Mouse (Mus musculus) spleen, adult 18-20 months (tissue): ENCODE measurements at regions not wholly inside any gene's neighbourhood (a gene's known extent, or its start where the extent isn't known, plus 50 kb on each side); places are given as distances from the start of the nearest gene placed in this dataset.

Experiments
- DNase-seq, 2 experiments: peaks; one replicate each; pipeline ENCODE4 v3.0.0; 2022; ENCODE audit warnings: mixed read lengths in 2 of 2

DNA sequence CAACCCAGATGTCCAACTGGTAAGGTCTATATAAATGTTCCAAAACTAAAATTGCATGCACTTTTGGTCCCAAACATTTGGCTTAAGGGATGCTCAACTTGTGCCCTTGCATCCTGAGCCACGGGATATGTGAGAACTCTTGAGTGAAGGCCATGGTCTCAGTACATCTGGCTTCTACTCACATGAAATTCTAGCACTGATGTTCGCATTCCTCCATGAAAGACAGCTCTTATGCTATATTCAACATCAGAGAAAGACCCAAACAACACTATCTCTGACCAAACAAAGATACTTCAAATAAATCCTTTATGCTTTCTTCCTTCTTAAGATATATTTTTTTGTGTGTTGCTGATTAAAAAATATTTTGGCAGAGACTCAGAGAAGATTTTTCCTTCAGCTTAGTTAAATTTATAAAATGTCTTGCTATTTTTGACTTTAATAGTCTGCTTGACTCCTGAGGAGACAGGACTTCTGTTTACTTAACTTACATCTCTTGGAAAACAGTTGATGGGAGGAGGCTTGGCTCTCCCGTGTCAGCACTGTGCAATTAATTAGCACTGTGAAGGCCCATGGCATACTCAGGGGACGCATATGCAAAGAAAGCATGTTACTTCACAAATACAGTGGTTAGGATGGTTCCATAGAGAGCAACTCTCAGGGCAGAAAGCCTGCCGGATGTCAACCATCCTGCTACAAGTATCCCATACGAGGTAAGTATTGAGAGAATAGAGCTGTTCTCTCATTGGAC is 230.9 kb downstream of the Gm19410 start:
- no peak for DNase-seq

DNA sequence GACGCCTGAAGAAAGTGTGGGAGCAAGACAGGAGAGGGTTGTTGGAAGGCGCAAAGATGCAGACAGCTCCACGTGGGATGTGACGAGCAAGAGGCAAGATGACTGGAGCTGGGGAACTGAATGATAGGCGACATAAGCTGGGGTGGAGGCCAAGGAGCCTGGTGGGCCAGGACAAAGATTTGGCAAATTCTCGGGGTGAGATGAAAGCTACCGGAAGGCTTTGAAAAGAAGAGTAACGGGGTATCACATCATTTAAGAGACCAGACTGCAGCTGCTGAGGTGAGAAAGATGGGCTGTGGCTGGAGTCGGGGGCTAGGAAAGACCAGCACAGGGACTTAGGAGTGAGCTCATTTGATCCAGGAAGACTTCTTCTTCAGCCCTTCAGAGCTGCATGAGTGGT is 234.0 kb downstream of the Gm19410 start:
- no peak for DNase-seq

DNA sequence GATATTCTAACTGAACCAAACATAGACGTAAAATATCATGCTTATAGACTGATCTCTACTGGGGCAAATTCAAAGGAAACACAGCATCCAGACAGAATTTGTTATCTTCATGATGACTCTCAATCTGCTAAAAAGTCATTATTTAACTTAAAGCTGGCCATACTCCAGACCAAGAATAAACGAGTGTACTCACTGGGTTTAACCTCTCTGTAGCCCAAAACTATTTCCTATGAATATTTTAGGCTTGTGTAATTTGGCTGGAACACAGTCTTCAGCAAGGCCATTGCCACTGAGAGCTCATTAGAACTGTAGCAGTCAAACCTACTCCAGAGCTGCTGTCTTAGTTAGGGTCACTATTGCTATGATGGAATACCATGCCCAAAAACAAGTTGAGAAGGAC is 238.8 kb downstream of the Gm19410 start:
- DNase-seq = no peak

DNA sequence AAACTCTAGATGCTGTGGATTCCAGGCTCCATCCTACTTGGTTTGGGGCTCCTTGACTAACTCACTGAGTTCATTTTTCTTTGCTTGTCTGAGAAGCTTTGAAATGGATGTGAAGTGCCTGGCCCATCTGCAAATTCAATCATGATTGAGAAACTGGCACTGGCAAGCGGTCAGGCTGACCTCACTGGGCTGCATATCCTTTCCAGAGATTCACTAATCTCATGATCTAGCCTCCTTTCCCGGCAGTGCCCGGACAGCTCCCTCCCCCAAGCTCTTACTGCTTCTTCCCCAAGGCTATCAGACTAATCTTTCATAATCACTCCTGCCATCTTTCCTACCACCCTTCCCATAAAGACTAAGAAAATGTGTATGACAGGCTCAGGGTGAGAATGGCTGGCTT is 239.9 kb downstream of the Gm19410 start:
- DNase-seq = no peak

DNA sequence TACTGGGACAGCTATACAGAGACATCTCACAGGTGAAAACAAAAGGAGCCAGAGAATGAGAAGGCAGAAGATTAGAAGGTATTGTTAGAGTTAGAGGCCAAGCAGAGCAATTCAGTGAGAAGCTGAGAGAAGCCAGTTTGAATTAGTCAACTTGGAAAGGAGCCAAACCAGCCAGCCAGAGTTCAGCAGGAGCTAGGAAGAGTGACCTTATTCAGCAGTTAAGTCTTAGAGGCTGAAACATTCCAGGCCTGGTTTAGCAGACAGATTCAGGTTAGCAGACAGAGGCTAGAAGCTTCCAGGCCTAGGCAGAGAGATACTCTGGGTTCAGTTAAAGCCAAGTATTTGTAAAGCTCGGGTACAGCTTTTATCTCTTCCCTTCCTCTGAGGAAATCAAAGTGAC is 242.1 kb downstream of the Gm19410 start:
- no peak for DNase-seq

DNA sequence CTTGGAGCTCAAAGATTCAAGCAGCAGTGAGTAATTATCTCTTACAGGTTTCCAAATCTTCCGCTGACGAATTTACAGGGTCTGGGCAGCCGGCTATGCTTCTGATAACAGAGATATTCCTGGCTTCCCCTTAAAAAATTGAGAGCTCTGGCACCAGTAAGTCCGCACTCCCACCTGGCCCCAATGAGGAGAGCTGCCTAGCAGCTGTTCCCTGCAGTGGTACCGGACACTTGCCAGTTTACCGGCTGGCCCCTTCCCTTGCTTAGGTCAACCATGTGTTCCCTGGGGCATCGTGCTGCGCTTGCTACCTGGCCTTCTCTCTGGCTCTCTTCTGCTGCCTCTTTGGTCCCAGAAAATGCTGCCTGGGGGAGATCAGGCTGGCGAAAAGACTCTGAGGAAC is 244.0 kb downstream of the Gm19410 start:
- no peak for DNase-seq

DNA sequence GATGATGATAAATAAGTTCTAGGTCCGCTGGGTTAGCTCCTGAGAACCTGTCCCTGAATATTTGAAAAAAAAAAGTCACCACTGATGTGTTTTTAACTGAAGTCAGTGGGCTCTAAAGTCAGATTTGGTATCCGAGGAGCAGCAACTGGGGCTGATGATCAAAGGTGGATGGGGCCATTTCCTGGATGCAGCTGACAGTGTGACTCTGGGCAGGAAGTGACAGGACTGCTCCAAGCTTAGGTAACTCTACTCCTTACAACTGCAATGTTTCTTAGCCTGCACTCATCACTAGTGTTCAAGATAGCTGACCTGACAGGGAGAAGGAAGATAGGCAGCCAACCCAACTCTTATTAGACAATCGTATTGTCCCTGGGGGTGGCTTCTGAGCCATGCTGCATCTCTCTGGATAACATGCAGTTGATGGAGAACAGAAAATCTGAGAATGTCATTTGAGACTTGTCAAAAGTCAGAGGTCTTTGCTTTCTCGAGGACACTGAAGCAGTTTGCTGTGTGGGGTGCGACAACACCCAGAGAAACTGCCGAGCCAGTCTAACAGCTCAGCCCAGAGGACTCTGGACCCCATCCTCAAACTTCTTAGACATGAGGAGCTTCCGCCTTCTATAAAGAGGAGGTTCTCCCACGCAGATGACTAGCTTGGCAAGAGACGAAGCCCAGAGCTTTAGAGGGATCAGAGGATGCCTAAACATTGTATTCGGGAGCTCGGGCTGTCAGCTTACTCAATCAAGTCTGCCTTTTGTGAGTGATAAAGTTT is 245.0 kb downstream of the Gm19410 start:
- no peak for DNase-seq

DNA sequence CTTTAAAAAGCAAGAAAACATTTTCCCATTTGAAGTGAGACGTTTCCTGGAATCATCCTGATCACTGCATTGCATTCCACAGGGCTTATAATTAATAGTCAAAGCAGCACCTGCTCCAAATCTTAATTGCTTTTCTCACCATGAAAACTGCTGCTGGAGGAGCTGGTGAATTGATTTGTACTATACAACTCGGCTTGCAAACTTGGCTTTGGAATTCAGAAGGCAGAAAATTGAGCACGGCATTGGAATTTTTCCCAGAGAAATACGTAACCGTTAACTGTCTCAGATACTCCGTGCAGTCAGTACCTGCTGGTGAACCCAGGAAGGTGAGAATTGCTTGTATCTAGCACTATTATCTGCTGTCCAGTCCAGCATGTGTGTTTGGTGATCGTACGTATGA is 249.3 kb downstream of the Gm19410 start:
- DNase-seq = no peak

DNA sequence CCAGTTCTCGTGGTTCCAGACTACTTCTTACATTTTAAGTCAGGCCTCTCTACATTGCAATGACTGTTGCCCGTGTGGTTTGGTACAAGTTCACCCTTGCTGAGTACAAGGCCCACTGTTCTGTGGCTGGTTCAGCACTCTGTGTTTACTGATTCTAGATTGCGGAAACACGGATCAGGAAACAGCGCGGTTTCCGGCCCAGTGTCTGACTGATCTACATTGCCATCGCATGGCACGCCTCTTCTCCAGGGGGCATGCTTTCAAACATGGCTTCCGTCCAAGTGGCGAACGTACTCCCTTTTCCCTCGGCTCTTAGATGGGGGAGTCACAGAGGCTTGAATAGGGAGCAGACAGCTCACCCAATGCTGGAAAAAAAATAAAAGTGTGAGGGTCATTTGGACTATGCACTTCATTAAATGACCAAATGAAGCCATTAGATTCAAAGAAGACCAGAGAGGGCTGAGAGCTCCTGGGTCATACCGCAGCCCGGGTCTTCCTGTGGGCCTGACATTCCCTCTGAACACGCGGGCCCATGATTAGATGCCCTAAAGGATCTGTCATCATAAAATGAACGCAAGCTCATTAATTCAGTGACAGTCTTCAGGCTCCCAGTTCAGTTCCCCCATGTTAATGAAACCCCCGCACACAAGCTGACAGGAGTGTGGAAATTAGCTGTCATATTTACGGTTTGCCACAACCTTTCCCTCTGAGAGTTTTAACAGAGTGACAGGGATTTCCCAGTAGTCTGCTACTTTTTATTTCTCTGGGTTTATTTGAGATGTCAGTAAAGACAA is 250.9 kb downstream of the Gm19410 start:
- peak in 1 of 2 experiments; percentile 8 for DNase-seq

DNA sequence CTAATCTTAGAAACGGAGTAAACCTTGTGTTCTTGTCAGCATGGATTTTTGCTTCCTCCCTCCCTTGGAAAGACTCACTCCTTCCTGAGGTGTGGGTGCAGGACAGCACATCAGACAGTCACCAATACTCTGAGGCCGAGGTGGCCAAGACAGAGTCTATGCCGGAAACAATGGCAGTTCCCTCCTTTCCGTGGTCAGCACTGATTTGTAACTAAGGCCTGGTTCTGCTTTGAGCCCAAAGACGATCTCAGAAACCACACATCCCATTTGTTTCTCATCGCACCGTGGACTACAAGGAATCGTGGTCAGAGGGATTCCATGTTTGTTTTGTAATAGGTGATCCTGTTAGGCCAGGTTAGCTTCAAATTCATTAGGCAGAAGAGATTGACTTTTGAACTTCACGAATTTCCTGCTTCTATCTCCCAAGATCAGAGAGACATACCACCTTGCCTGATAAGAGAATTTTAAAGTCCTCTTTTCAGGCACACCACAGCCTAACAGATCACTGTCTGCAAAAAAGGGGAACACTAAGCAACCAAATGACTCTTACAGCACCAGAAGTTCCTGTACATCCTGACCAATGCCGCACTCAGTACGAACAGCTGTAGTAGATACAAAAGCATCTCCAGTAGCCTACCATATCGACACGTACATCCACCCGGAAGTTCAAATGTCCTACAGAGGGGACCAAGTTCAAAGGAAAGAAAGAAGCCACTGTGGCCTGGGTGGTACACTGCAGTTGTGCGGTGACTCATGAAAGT is 253.6 kb downstream of the Gm19410 start:
- no peak for DNase-seq

DNA sequence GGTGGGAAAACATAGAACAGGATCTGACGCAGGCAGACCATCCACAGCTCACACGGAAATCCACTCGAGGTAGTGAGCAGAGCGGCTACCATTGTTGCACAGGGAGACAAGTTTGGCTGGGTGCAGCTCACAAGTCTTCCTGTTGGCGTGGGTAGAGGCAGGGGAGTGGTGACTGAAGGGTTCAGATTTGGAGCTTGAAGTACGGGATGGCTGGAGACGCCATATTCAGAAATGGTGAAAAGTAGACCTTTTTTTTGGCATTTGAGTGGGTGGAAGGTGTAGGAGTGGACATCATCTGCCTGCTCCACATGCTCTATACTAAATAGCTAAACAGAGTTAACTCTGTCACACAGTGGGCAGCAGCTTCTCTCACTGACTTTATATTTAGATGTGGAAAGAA is 254.3 kb downstream of the Gm19410 start:
- no peak for DNase-seq

DNA sequence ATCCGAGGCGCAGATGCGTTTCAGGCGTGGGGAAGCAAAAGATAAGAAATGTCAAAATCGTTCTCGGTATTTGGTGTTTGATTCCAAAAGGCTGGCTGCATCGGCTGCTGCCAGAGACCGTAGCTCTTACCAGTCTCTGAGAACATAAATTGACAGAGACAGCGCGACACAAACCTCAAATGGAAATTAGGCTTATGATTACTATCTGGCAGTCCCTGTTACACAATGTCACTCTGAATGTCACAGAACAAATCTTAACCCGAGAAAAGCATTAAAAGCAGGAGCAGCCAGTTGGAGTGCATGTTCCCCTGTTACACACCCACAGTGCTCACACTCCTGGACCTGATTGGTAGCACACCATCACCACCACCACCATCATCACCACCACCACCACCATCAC is 262.0 kb downstream of the Gm19410 start:
- no peak for DNase-seq

DNA sequence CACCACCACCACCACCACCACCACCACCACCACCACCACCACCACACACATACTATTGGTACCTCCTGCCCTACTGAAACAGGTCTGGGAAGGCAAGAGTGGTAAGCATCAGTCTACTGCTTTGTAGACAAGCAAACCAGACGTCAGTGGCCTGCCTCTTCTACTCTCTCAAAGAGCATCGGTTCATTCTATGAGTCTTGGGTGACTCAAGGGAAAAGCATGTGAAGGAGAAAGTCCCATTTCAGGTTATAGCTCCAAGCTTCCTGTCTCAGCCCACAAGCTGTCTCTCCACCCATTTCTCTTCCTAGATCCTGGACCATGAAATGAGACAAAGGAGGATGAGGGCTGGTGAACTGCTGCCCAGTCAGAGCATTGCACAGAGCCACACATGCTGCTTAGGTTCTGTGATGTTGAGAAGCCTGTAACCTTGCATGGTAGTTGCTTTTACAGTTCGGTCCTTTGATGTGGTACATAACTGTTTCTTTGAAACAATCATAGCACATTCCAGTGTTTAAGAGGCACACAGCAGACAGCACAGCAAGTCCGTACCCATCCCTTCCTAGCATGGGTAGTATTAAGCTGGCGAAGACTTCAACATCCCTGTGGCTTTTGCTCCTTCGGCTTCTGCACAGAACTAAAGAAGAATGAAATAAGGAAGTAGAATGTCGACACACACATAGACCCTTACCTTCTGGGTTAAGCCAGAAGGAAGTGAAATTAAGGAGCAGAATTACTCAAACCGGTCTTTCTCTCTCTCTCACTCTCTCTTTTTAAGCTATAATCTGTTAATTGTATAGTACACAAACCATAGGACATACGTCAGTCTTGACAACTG is 262.7 kb downstream of the Gm19410 start:
- DNase-seq = no peak

DNA sequence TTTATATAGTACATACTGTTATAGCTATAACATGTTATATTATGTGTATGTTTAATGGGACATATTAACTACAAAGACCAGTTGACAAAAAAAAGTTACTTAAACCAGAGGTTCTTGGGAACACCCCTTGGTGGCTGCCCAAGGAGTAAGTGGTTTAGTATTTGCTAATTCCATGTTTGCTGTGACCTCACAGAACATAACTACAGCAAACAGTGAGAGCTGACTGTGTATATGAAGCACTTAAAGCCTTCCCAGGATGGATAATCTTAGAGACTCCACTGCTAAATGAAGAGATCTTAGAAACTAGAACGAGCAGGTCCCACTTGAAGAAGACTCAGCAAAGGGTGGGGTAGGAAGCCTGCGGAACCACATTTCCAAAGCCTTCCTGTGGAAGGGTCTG is 263.9 kb downstream of the Gm19410 start:
- DNase-seq = no peak

DNA sequence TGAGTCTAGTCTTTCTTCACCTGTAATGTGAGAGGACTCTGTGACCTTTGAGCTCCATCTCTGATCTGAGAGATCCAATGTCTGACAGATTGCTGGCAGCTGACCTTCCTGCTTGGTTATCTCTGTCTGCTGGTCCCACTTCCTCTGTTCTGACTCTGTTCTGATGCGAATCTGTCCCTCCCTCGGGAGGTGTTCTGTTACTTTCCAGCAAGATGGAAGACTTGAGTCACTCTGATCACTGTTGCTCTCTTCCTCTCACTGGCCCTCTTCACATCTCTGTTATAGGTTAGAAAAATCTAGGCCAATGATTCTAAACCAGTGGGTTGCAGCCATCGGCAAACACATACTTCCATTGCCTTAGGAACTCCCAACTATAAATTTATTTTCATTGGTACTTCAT is 264.6 kb downstream of the Gm19410 start:
- DNase-seq = no peak

DNA sequence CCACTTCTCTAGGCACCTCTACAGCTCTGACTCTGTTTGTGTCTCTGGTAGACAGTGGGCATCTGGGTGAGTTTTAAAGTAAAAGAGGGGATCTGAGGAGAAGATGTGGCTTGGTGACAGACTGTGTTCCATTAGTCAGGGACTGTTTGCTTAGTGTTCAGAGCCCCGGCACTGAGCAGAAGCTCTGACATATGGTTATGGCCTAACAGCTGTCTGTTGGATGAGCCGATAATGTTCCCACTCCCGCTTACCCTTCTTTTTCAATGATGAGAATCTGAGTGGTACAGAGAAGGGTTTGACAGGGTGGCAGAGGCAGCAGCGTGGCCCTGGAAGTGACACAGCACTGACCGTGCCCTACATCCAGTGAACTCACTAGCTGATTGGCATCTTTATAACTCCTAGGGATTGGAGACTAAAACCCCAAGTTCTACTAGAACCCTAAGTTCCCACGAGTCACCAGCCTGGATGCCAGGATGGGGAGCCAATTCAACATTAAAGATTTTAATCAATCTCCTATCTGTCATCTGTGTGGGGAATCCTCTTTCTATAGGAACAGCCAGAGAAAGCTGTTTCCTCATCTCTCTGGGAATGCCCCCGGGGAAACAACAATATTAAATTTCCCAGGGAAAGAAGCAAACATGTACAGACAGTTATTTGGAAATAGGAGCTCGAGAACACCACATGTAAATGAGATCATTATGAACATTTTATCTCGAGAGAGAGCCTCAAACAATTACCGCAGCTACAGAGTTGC is 266.6 kb downstream of the Gm19410 start:
- no peak for DNase-seq

DNA sequence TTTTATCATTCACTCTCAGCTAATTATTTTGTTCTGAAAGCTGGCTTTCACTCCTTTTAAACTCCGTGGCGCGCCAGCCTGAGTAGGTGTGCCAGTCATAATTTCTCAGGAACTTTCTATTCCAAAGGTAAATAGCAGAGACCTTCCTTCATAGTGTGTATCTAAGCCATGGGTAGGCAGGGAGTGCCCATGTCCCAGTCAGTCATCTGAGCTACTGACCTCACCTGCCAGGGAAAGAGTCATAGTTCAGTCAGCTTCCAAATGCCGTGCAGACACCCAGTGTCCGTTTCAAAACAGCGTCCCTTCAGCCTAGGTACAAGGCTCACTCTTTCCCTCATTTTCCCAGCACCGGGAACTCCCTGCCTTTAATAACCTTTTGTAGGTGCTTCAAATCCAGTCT is 269.7 kb downstream of the Gm19410 start:
- DNase-seq = no peak

DNA sequence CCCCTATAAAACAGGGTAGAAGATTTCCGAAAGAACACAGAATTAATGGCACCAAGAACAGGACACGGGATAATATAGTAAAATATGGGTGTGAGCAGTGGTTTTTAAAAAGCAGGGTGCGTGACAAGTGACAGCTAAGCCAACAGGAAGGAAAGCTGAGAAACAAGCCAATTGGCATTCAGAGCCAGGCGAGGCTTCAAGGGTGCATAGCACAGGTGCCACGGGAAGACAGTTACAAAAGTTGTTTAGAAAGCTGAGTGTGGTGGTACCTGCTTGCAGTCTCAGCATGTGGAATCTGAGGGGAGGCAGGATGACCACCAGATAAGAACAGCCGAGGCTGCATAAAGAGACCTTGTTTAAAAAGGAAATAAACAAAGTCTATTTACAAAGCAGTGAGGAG is 270.7 kb downstream of the Gm19410 start:
- no peak for DNase-seq

DNA sequence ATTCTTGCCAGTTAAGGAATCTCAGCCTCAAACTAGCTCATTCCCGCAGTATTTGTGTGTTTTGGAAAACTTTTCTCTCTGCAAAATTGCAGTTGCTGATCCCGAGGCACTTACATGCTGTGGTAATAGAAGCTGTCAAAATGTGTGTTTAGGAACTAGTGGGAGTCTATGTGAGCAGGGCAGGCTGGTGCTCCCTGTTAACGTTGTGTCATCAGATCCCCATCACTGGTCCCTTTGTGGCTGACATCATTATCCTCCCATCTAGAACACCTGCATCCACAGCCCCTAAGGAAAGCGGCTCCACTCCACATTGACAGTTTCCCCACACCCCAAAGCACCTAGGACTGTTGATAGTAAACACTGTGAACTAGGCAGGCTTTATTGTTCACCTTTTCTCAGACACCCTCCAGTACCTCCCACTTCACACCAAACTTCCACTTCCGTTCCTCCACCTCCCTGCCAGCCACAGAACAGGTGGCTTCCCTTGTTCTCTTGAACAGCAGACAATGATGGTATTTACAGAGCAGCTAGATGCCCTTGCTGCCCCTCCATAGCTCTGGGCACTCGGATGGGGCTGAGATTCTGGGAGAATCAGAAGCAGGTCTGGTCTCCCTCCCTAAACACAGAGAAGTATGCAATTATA is 275.8 kb downstream of the Gm19410 start:
- DNase-seq = peak in 1 of 2 experiments; percentile 11

DNA sequence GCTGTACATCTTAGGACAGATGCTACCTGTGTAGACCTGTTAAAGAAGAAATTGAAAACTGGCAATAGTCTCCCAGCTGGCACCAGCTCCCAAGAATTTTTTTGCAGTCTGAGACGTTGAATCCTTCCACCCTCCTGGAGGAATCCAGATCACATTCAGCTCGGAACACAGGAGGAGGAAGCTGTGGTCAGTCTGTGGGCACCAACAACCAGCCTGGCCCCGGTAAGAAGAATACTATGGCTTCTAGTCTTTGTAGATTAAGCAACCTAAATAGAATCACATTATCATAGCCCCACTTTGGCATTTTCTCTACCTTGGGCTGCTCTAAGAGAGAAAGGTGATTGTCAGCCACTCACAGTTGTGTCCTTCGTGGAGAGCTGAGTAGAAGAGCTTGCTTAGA is 277.0 kb downstream of the Gm19410 start:
- no peak for DNase-seq
